Mouse (Mus musculus) cerebellum, adult 2 months (tissue): ENCODE measurements around the gene Syne1.

ENCODE experiments used
- CTCF ChIP-seq: fragments of 200-500 bp; IDR thresholded peaks from 2 replicates; pipeline ENCODE4 v1.5.1; 2011; ENCODE audit warnings: low read depth, mild to moderate bottlenecking, control low read depth, low read length, moderate library complexity, borderline replicate concordance; ENCODE audit not compliant: insufficient read depth
- POLR2A ChIP-seq: fragments of 200-500 bp; IDR thresholded peaks from 2 replicates; pipeline ENCODE4 v1.6.1; 2011; ENCODE audit warnings: low read length, control low read depth, borderline replicate concordance; ENCODE audit not compliant: insufficient read depth

DNA sequence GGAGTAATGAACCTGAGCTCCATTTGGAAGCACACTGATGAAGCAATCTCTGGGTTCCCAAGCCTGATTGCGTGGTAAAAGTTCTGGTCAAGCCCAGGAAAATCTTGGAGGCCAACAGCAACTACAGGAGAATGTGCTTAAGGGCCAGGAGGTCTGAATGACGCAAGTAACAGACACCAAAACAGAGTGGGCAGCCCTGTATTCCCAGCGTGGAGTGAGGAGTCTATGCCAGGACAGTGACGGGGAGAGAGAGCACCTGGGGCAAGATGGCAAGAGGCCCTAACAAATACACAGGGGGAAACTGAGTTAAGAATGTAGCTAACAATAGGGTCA, 411.4 kb downstream of the Syne1 start:
- TF ChIP-seq POLR2A (no peak), CTCF (no peak)
